ENCODE assay signal across 14 mouse cellular contexts in genomic region chr4:115904375-115904774, GRCm38 (mm10). TPM values are rescaled to one million over a fixed set of nuclear protein-coding genes. Genes with fewer than 3 reads are reported as not detected.
DNase-seq lines count a peak whose midpoint lies in the region; ATAC-seq lines count a peak whose summit lies in the region.
"Had no signal": no experiment of that assay in that cellular context is flagged by ENCODE, and none has a peak within 500 bp of the region (broad histone marks: within the 10 kb centered on the region; RNA-seq: fewer than 3 reads in every experiment).

No protein-coding gene starts in this region.

- peak overlapping the region; percentile 47; the same call in 1 of the 2 replicates for H3K27ac ChIP-seq in hindbrain, embryonic 10.5 days
- H3K27ac ChIP-seq in hindbrain, embryonic 16.5 days (ENCODE audit: low read depth, low read length), result no peak overlapping the region
- H3K27ac ChIP-seq in midbrain, embryonic 12.5 days (replicated peaks), result no peak overlapping the region
- no peak overlapping the region for H3K27ac ChIP-seq in midbrain, embryonic 15.5 days
- no peak overlapping the region for H3K27ac ChIP-seq in midbrain, embryonic 13.5 days
- H3K27ac ChIP-seq in heart, embryonic 12.5 days (ENCODE audit: poor library complexity, severe bottlenecking), result no peak overlapping the region
- H3K27ac ChIP-seq: embryonic facial prominence, embryonic 15.5 days had no signal

- H3K4me2 ChIP-seq in hindbrain, embryonic 16.5 days (ENCODE audit: low read length), result no peak overlapping the region
- H3K4me2 ChIP-seq in midbrain, embryonic 12.5 days (replicated peaks), result no peak overlapping the region
- H3K4me2 ChIP-seq in midbrain, embryonic 15.5 days, result no peak overlapping the region
- no peak overlapping the region for H3K4me2 ChIP-seq in midbrain, embryonic 13.5 days (replicated peaks)
- H3K4me2 ChIP-seq in heart, embryonic 12.5 days, result no peak overlapping the region
- H3K4me2 ChIP-seq: embryonic facial prominence, embryonic 15.5 days; liver, embryonic 11.5 days had no signal

- H3K36me3 ChIP-seq in hindbrain, embryonic 10.5 days, result no peaks in the 10 kb centered on the region
- H3K36me3 ChIP-seq in hindbrain, embryonic 16.5 days (ENCODE audit: control insufficient read depth, insufficient read depth, low read length), result no peaks in the 10 kb centered on the region
- no peaks in the 10 kb centered on the region for H3K36me3 ChIP-seq in midbrain, embryonic 12.5 days
- no peaks in the 10 kb centered on the region for H3K36me3 ChIP-seq in midbrain, embryonic 15.5 days (replicated peaks)
- H3K36me3 ChIP-seq in midbrain, embryonic 13.5 days, result no peaks in the 10 kb centered on the region
- H3K36me3 ChIP-seq in heart, embryonic 12.5 days, result no peaks in the 10 kb centered on the region
- H3K36me3 ChIP-seq: embryonic facial prominence, embryonic 15.5 days had no signal

- ATAC-seq in hindbrain, embryonic 16.5 days, result no peak
- ATAC-seq in midbrain, embryonic 12.5 days (ENCODE audit: low FRiP score, low read depth), result peak; percentile 46; the same call in 1 of the 2 replicates
- ATAC-seq in midbrain, embryonic 15.5 days (replicated peaks), result no peak
- ATAC-seq in midbrain, embryonic 13.5 days, result peak; percentile 28; the same call in 1 of the 2 replicates
- ATAC-seq in heart, embryonic 12.5 days (ENCODE audit: insufficient number of reproducible peaks, low FRiP score), result no peak
- no peak for ATAC-seq in activated CD4-positive, CD25-positive, alpha-beta regulatory T cell, adult 4 months

- WGBS in hindbrain, embryonic 10.5 days, result 5% methylated on average over 12 of the region's 12 CpGs
- 6% methylated on average over 12 of the region's 12 CpGs for WGBS in hindbrain, embryonic 16.5 days
- 1% methylated on average over 12 of the region's 12 CpGs for WGBS in midbrain, embryonic 12.5 days
- 6% methylated on average over 12 of the region's 12 CpGs for WGBS in midbrain, embryonic 15.5 days
- 2% methylated on average over 12 of the region's 12 CpGs for WGBS in midbrain, embryonic 13.5 days
- 13% methylated on average over 12 of the region's 12 CpGs for WGBS in heart, embryonic 12.5 days

- H3K9me3 ChIP-seq in hindbrain, embryonic 10.5 days, result no peaks in the 10 kb centered on the region
- no peaks in the 10 kb centered on the region for H3K9me3 ChIP-seq in hindbrain, embryonic 16.5 days (ENCODE audit: control insufficient read depth, low read length)
- H3K9me3 ChIP-seq in midbrain, embryonic 12.5 days, result no peaks in the 10 kb centered on the region
- no peaks in the 10 kb centered on the region for H3K9me3 ChIP-seq in midbrain, embryonic 15.5 days
- H3K9me3 ChIP-seq in midbrain, embryonic 13.5 days, result no peaks in the 10 kb centered on the region
- H3K9me3 ChIP-seq in heart, embryonic 12.5 days (replicated peaks), result no peaks in the 10 kb centered on the region
- H3K9me3 ChIP-seq: embryonic facial prominence, embryonic 15.5 days had no signal

- H3K27me3 ChIP-seq in hindbrain, embryonic 10.5 days (ENCODE audit: insufficient read depth, poor library complexity, severe bottlenecking), result peaks cover 99% of the 10 kb centered on the region
- H3K27me3 ChIP-seq in hindbrain, embryonic 16.5 days (replicated peaks; ENCODE audit: control insufficient read depth, insufficient read depth, low read length), result peaks cover 30% of the 10 kb centered on the region
- peaks cover 88% of the 10 kb centered on the region for H3K27me3 ChIP-seq in midbrain, embryonic 12.5 days
- H3K27me3 ChIP-seq in midbrain, embryonic 15.5 days (replicated peaks), result peaks cover 57% of the 10 kb centered on the region
- peaks cover 86% of the 10 kb centered on the region for H3K27me3 ChIP-seq in midbrain, embryonic 13.5 days
- H3K27me3 ChIP-seq in heart, embryonic 12.5 days (replicated peaks), result peaks cover 96% of the 10 kb centered on the region

- peaks cover 30% of the 10 kb centered on the region for H3K4me1 ChIP-seq in hindbrain, embryonic 10.5 days (replicated peaks)
- H3K4me1 ChIP-seq in hindbrain, embryonic 16.5 days (ENCODE audit: control insufficient read depth, insufficient read depth, low read depth, low read length), result peaks cover 6% of the 10 kb centered on the region
- H3K4me1 ChIP-seq in midbrain, embryonic 12.5 days, result peaks cover 30% of the 10 kb centered on the region
- peaks cover 26% of the 10 kb centered on the region for H3K4me1 ChIP-seq in midbrain, embryonic 15.5 days
- peaks cover 42% of the 10 kb centered on the region for H3K4me1 ChIP-seq in midbrain, embryonic 13.5 days (replicated peaks)
- 0 out of 2 replicates have a peak, but pooled peaks cover 2% of the 10 kb centered on the region for H3K4me1 ChIP-seq in heart, embryonic 12.5 days (replicated peaks)
- H3K4me1 ChIP-seq: embryonic facial prominence, embryonic 15.5 days had no signal

- H3K9ac ChIP-seq in hindbrain, embryonic 16.5 days (ENCODE audit: low read depth, low read length), result no peak overlapping the region
- 0 out of 2 replicates have a peak overlapping the region, but pooled peaks have one; percentile 17 for H3K9ac ChIP-seq in midbrain, embryonic 12.5 days (replicated peaks)
- H3K9ac ChIP-seq in midbrain, embryonic 15.5 days, result no peak overlapping the region
- 0 out of 2 replicates have a peak overlapping the region, but pooled peaks have one; percentile 2 for H3K9ac ChIP-seq in midbrain, embryonic 13.5 days (replicated peaks)
- H3K9ac ChIP-seq in heart, embryonic 12.5 days, result no peak overlapping the region
- H3K9ac ChIP-seq: embryonic facial prominence, embryonic 15.5 days had no signal

- H3K4me3 ChIP-seq in hindbrain, embryonic 10.5 days, result no peak overlapping the region
- no peak overlapping the region for H3K4me3 ChIP-seq in hindbrain, embryonic 16.5 days (ENCODE audit: low read length)
- no peak overlapping the region for H3K4me3 ChIP-seq in midbrain, embryonic 12.5 days
- no peak overlapping the region for H3K4me3 ChIP-seq in midbrain, embryonic 15.5 days
- H3K4me3 ChIP-seq in midbrain, embryonic 13.5 days (replicated peaks), result no peak overlapping the region
- H3K4me3 ChIP-seq in heart, embryonic 12.5 days, result no peak overlapping the region
- H3K4me3 ChIP-seq: embryonic facial prominence, embryonic 15.5 days had no signal

- peak; percentile 41 for DNase-seq in hindbrain, embryonic 10.5 days (ENCODE audit: low spot score)
- no peak for DNase-seq in right cerebral cortex, postnatal 14 days
- DNase-seq: cerebellum, adult 8-10 months; spleen, adult 18-20 months had no signal

RNA-seq across cellular contexts. Expression of gene 6430628N08Rik, which starts 13.9 kb away (rescaled TPM):
- 0.10 TPM in 1 of 2 replicates, not detected in the other for polyA plus RNA-seq in hindbrain, embryonic 10.5 days (2016; fragmentation: Nextera tagmentation; extraction: Ambion mirVana)
- polyA plus RNA-seq in hindbrain, embryonic 16.5 days (2015; fragmentation: Nextera tagmentation; extraction: Ambion mirVana), result 0.41 and 0.44 TPM in 2 replicates
- 0.42 and 0.50 TPM in 2 replicates for polyA plus RNA-seq in midbrain, embryonic 12.5 days (2016; fragmentation: Nextera tagmentation; extraction: Ambion mirVana)
- polyA plus RNA-seq in midbrain, embryonic 15.5 days (2015; fragmentation: Nextera tagmentation; extraction: Ambion mirVana), result 0.27 and 0.28 TPM in 2 replicates
- 0.12 and 0.32 TPM in 2 replicates for polyA plus RNA-seq in midbrain, embryonic 13.5 days (2015; fragmentation: Nextera tagmentation; extraction: Ambion mirVana)
- not detected in 2 replicates for polyA plus RNA-seq in heart, embryonic 12.5 days (2016; fragmentation: Nextera tagmentation; extraction: Ambion mirVana)
- not detected for polyA plus RNA-seq in activated CD4-positive, CD25-positive, alpha-beta regulatory T cell, adult 4 months (2017; shearing (Covaris generic))
- polyA plus RNA-seq: C2C12; liver, embryonic 11.5 days; lung, embryonic 16.5 days had no signal

RNA-seq across cellular contexts. Expression of gene Kncn, which starts 20.2 kb away (rescaled TPM):
- not detected in 2 replicates for polyA plus RNA-seq in hindbrain, embryonic 10.5 days (2016; fragmentation: Nextera tagmentation; extraction: Ambion mirVana)
- 0.45 TPM in 1 of 2 replicates, not detected in the other for polyA plus RNA-seq in hindbrain, embryonic 16.5 days (2015; fragmentation: Nextera tagmentation; extraction: Ambion mirVana)
- polyA plus RNA-seq in midbrain, embryonic 12.5 days (2016; fragmentation: Nextera tagmentation; extraction: Ambion mirVana), result not detected in 2 replicates
- polyA plus RNA-seq in midbrain, embryonic 15.5 days (2015; fragmentation: Nextera tagmentation; extraction: Ambion mirVana), result 0.17 TPM in 1 of 2 replicates, not detected in the other
- 0.24 TPM in 1 of 2 replicates, not detected in the other for polyA plus RNA-seq in midbrain, embryonic 13.5 days (2015; fragmentation: Nextera tagmentation; extraction: Ambion mirVana)
- not detected in 2 replicates for polyA plus RNA-seq in heart, embryonic 12.5 days (2016; fragmentation: Nextera tagmentation; extraction: Ambion mirVana)
- polyA plus RNA-seq in activated CD4-positive, CD25-positive, alpha-beta regulatory T cell, adult 4 months (2017; shearing (Covaris generic)), result not detected
- polyA plus RNA-seq: C2C12; embryonic facial prominence, embryonic 15.5 days; liver, embryonic 11.5 days; lung, embryonic 16.5 days had no signal

RNA-seq across cellular contexts. Expression of gene Dmbx1, which starts 35.4 kb away (rescaled TPM):
- polyA plus RNA-seq in hindbrain, embryonic 10.5 days (2016; fragmentation: Nextera tagmentation; extraction: Ambion mirVana), result 3.2 and 4.0 TPM in 2 replicates
- 5.8 and 6.8 TPM in 2 replicates for polyA plus RNA-seq in hindbrain, embryonic 16.5 days (2015; fragmentation: Nextera tagmentation; extraction: Ambion mirVana)
- polyA plus RNA-seq in midbrain, embryonic 12.5 days (2016; fragmentation: Nextera tagmentation; extraction: Ambion mirVana), result 18.2 and 18.3 TPM in 2 replicates
- 10.9 and 12.7 TPM in 2 replicates for polyA plus RNA-seq in midbrain, embryonic 15.5 days (2015; fragmentation: Nextera tagmentation; extraction: Ambion mirVana)
- 10.9 and 11.7 TPM in 2 replicates for polyA plus RNA-seq in midbrain, embryonic 13.5 days (2015; fragmentation: Nextera tagmentation; extraction: Ambion mirVana)
- 0.04 TPM in 1 of 2 replicates, not detected in the other for polyA plus RNA-seq in heart, embryonic 12.5 days (2016; fragmentation: Nextera tagmentation; extraction: Ambion mirVana)
- polyA plus RNA-seq in activated CD4-positive, CD25-positive, alpha-beta regulatory T cell, adult 4 months (2017; shearing (Covaris generic)), result not detected
- polyA plus RNA-seq: liver, embryonic 11.5 days had no signal

Comparison
In these comparisons a context has a peak if more than half of its experiments do, and no peak if none do; other contexts are left out.
1. ATAC-seq: peak in midbrain, embryonic 12.5 days (single experiment) and midbrain, embryonic 13.5 days (single experiment); none in hindbrain, embryonic 16.5 days (single experiment), midbrain, embryonic 15.5 days (single experiment), heart, embryonic 12.5 days (single experiment) and activated CD4-positive, CD25-positive, alpha-beta regulatory T cell, adult 4 months (single experiment).
2. H3K9ac ChIP-seq: peak in midbrain, embryonic 12.5 days (single experiment) and midbrain, embryonic 13.5 days (single experiment); none in hindbrain, embryonic 16.5 days (single experiment), midbrain, embryonic 15.5 days (single experiment) and heart, embryonic 12.5 days (single experiment).